Mouse (Mus musculus) stomach, postnatal 0 days (tissue): ENCODE data around the gene Lbx2. TPM values are rescaled to one million over a fixed set of nuclear protein-coding genes. Genes with fewer than 3 reads are reported as not detected.

Experiments used
- ATAC-seq: fragments of 200-750 bp; cut with Nextera tagmentation; 2 replicates; pipeline ENCODE4 v1.8.0; 2017; ENCODE audit not compliant: low FRiP score, low TSS enrichment
- DNase-seq: peaks from one replicate; pipeline ENCODE4 v3.0.0-alpha.2; 2016; ENCODE audit warnings: low spot score
- H3K27ac ChIP-seq: fragments of 300-500 bp; sonication (generic); replicated peaks from 2 replicates; pipeline ENCODE4 v1.5.1; 2014; ENCODE audit warnings: mild to moderate bottlenecking, control low read depth
- H3K27me3 ChIP-seq: fragments of 300-500 bp; sonication (generic); 2 replicates; pipeline ENCODE4 v1.6.1; 2014; ENCODE audit warnings: low read length; ENCODE audit not compliant: control insufficient read depth, insufficient read depth
- H3K36me3 ChIP-seq: fragments of 300-500 bp; sonication (generic); 2 replicates; pipeline ENCODE4 v1.6.1; 2014; ENCODE audit warnings: low read length, mixed read lengths; ENCODE audit not compliant: control insufficient read depth, insufficient read depth
- H3K4me1 ChIP-seq: fragments of 300-500 bp; sonication (generic); replicated peaks from 2 replicates; pipeline ENCODE4 v1.6.1; 2014; ENCODE audit warnings: antibody characterized with exemption; ENCODE audit not compliant: control insufficient read depth, insufficient read depth
- H3K4me2 ChIP-seq: fragments of 300-500 bp; sonication (generic); replicated peaks from 2 replicates; pipeline ENCODE4 v1.6.1; 2014; ENCODE audit warnings: low read depth, mild to moderate bottlenecking, control low read depth, moderate library complexity
- H3K4me3 ChIP-seq: fragments of 300-500 bp; sonication (generic); 2 replicates; pipeline ENCODE4 v1.5.1; 2014; ENCODE audit warnings: low read depth, low read length, control low read depth
- H3K9ac ChIP-seq: fragments of 300-500 bp; sonication (generic); 2 replicates; pipeline ENCODE4 v1.6.1; 2014; ENCODE audit warnings: mild to moderate bottlenecking, low read length, control low read depth, mixed read lengths
- H3K9me3 ChIP-seq: fragments of 300-500 bp; sonication (generic); 2 replicates; pipeline ENCODE4 v1.6.1; 2016; ENCODE audit warnings: low read length; ENCODE audit not compliant: control insufficient read depth
- CTCF ChIP-seq: IDR thresholded peaks from 2 replicates; pipeline ENCODE4 v1.5.1; 2016; ENCODE audit warnings: antibody characterized with exemption, low read depth, mild to moderate bottlenecking, moderate library complexity
- EP300 ChIP-seq: optimal IDR thresholded peaks from 2 replicates; pipeline ENCODE3; 2016; ENCODE audit warnings: antibody characterized with exemption
- WGBS: fragments of 180-500 bp; shearing (Covaris S2); extraction: QIAGEN DNeasy Blood & Tissue Kit; methylation state at CpG from one replicate; pipeline ENCODE4 v1.1.7; 2014; 5-methylcytosine and 5-hydroxymethylcytosine counted together
- polyA plus RNA-seq: library from polyadenylated mRNA; unstranded; fragments of >200 nt; fragmentation: Nextera tagmentation; extraction: Ambion mirVana; gene quantifications from 2 replicates; pipeline ENCODE4 v1.2.1, GENCODE M21; 2015

Gene Lbx2
- polyA plus RNA-seq, 1 experiment from 2014 or later = 0.53 TPM

GRCm38 (mm10) chr6:83111510-83112136 lies 25.5 kb downstream of the Lbx2 start:
- Histone ChIP-seq H3K27ac (no peak overlapping the region), H3K4me1 (no peaks in the 10 kb centered on the region), H3K4me2 (no peak overlapping the region), H3K9me3 (no peaks in the 10 kb centered on the region), H3K27me3 (no peaks in the 10 kb centered on the region), H3K9ac (no peak overlapping the region), H3K36me3 (no peaks in the 10 kb centered on the region), H3K4me3 (no peak overlapping the region)
- no peak for ATAC-seq
- TF ChIP-seq EP300 (no peak), CTCF (no peak)
- WGBS = 77% methylated on average over 4 of the region's 4 CpGs
- DNase-seq = no peak

GRCm38 (mm10) chr6:83115011-83115671 lies 29.0 kb downstream of the Lbx2 start, which contains the start of gene Mogs:
Gene Mogs (plus strand): TSS chr6:83115496.
- Histone ChIP-seq H3K4me2 (peak within 1 kb of the TSS; percentile 97), H3K9ac (peak within 1 kb of the TSS; percentile 84), H3K27ac (peak within 1 kb of the TSS; percentile 92), H3K9me3 (no peaks in the 10 kb centered on the region), H3K36me3 (peaks cover 5% of the 10 kb centered on the region), H3K27me3 (no peaks in the 10 kb centered on the region), H3K4me3 (peak within 1 kb of the TSS; percentile 66), H3K4me1 (no peaks in the 10 kb centered on the region)
- peak; percentile 71 for TF ChIP-seq CTCF
- TF ChIP-seq EP300 = no peak
- under 1% methylated on average over 52 of the region's 58 CpGs for WGBS
- DNase-seq = peak; percentile 97
- ATAC-seq = peak; percentile 92

- H3K36me3 ChIP-seq = peaks cover 5% of the 10 kb centered on the region
- WGBS = 1% methylated on average over 27 of the region's 48 CpGs
- no peaks in the 10 kb centered on the region for H3K9me3 ChIP-seq
- H3K4me3 ChIP-seq = peak overlapping the region; percentile 66
- H3K4me2 ChIP-seq = peak overlapping the region; percentile 97
- no peaks in the 10 kb centered on the region for H3K27me3 ChIP-seq
- no peak for DNase-seq
- no peak for TF ChIP-seq EP300
- no peak for TF ChIP-seq CTCF
- H3K9ac ChIP-seq = peak overlapping the region; percentile 84
- ATAC-seq = no peak; the same call in none of the 2 replicates
- H3K27ac ChIP-seq = peak overlapping the region; percentile 92
- H3K4me1 ChIP-seq = no peaks in the 10 kb centered on the region
These were observed 29.7 kb downstream of the Lbx2 start for GRCm38 (mm10) chr6:83115682-83116372.

- Histone ChIP-seq H3K27ac (peak overlapping the region; percentile 92; the same call in 1 of the 2 replicates), H3K9me3 (no peaks in the 10 kb centered on the region), H3K4me3 (peak overlapping the region; percentile 66), H3K9ac (peak overlapping the region; percentile 84), H3K36me3 (peaks cover 5% of the 10 kb centered on the region), H3K4me1 (no peaks in the 10 kb centered on the region), H3K27me3 (no peaks in the 10 kb centered on the region), H3K4me2 (peak overlapping the region; percentile 97)
- WGBS = 65% methylated on average over 11 of the region's 11 CpGs
- TF ChIP-seq CTCF = no peak
- TF ChIP-seq EP300 = no peak
- DNase-seq (no peak), ATAC-seq (no peak)
These were observed 30.4 kb downstream of the Lbx2 start for GRCm38 (mm10) chr6:83116373-83117164.

GRCm38 (mm10) chr6:83117165-83117438 lies 30.9 kb downstream of the Lbx2 start:
- no peaks in the 10 kb centered on the region for H3K9me3 ChIP-seq
- H3K36me3 ChIP-seq = peaks cover 5% of the 10 kb centered on the region
- TF ChIP-seq CTCF (no peak), EP300 (no peak)
- H3K27ac ChIP-seq = no peak overlapping the region
- H3K4me2 ChIP-seq = no peak overlapping the region
- DNase-seq (no peak), ATAC-seq (no peak)
- no peaks in the 10 kb centered on the region for H3K4me1 ChIP-seq
- 85% methylated on average over 4 of the region's 4 CpGs for WGBS
- H3K4me3 ChIP-seq = no peak overlapping the region
- H3K27me3 ChIP-seq = no peaks in the 10 kb centered on the region
- H3K9ac ChIP-seq = no peak overlapping the region
